Mouse (Mus musculus) macrophage (primary cell): Measurements from ENCODE around the gene G430095P16Rik. TPM values are rescaled to one million over a fixed set of nuclear protein-coding genes. Genes with fewer than 3 reads are reported as not detected.

Experiments used
- H3K27ac ChIP-seq: fragments of 350-480 bp; formaldehyde crosslinking; 2 replicates; pipeline ENCODE4 v1.9.0; 2021
- H3K36me3 ChIP-seq: fragments of 350-480 bp; formaldehyde crosslinking; 2 replicates; pipeline ENCODE4 v1.9.0; 2021; ENCODE audit errors: inconsistent target
- H3K4me3 ChIP-seq: fragments of 350-480 bp; formaldehyde crosslinking; 2 replicates; pipeline ENCODE4 v1.9.0; 2021; ENCODE audit errors: inconsistent target
- H3K79me2 ChIP-seq: fragments of 350-480 bp; formaldehyde crosslinking; 2 replicates; pipeline ENCODE4 v1.9.0; 2021; ENCODE audit errors: inconsistent target
- WGBS: methylation state at CpG from one replicate; pipeline ENCODE4 v1.1.7; 2026; ENCODE audit warnings: inconsistent platforms; ENCODE audit not compliant: missing documents; 5-methylcytosine and 5-hydroxymethylcytosine counted together
- polyA plus RNA-seq: library from polyadenylated mRNA; stranded (reverse); fragments of 250-400 nt; gene quantifications from 3 replicates; pipeline ENCODE4 v1.2.4, GENCODE M21; 2018; ENCODE audit warnings: inconsistent platforms

The G430095P16Rik gene
- polyA plus RNA-seq, 1 experiment from 2014 or later: not detected

GRCm38 (mm10) chr8:84772628-84773027 lies 49.8 kb downstream of the G430095P16Rik start:
- H3K4me3 ChIP-seq: no peak overlapping the region
- H3K27ac ChIP-seq: no peak overlapping the region
- 26% methylated on average over 2 of the region's 3 CpGs for WGBS
- no peaks in the 10 kb centered on the region for H3K79me2 ChIP-seq
- H3K36me3 ChIP-seq: no peaks in the 10 kb centered on the region

GRCm38 (mm10) chr8:84773304-84773703 lies 50.5 kb downstream of the G430095P16Rik start:
- H3K36me3 ChIP-seq: no peaks in the 10 kb centered on the region
- no peaks in the 10 kb centered on the region for H3K79me2 ChIP-seq
- H3K4me3 ChIP-seq: no peak overlapping the region
- WGBS: 64% methylated on average over 9 of the region's 9 CpGs
- H3K27ac ChIP-seq: no peak overlapping the region

DNA sequence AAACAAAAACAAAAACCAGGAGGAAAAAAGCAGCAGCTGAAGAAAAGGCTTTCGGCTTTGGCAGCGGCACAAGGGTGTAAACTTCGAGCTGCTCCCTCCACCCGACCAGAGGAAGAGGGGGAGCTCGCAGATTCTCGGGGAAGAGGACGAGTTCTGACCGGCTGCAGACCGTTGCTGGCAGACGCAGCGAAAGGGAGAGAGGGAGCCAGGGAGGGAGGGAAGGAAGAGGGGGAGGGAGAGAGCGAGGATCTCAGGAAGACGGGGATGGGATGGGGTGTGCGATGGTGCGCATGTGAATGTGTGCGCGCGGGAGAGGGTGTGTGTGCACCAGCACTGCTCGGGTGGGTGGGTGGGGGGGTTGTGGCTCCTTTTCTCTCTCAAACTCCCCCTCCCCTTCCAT lies 51.0 kb downstream of the G430095P16Rik start:
- no peaks in the 10 kb centered on the region for H3K79me2 ChIP-seq
- WGBS: 10% methylated on average over 14 of the region's 19 CpGs
- no peak overlapping the region for H3K4me3 ChIP-seq
- H3K36me3 ChIP-seq: no peaks in the 10 kb centered on the region
- no peak overlapping the region for H3K27ac ChIP-seq

- Histone ChIP-seq H3K27ac (no peak overlapping the region), H3K79me2 (no peaks in the 10 kb centered on the region), H3K36me3 (no peaks in the 10 kb centered on the region), H3K4me3 (no peak overlapping the region)
- WGBS: 41% methylated on average over 9 of the region's 10 CpGs
These were observed 51.7 kb downstream of the G430095P16Rik start for GRCm38 (mm10) chr8:84774473-84774911.

DNA sequence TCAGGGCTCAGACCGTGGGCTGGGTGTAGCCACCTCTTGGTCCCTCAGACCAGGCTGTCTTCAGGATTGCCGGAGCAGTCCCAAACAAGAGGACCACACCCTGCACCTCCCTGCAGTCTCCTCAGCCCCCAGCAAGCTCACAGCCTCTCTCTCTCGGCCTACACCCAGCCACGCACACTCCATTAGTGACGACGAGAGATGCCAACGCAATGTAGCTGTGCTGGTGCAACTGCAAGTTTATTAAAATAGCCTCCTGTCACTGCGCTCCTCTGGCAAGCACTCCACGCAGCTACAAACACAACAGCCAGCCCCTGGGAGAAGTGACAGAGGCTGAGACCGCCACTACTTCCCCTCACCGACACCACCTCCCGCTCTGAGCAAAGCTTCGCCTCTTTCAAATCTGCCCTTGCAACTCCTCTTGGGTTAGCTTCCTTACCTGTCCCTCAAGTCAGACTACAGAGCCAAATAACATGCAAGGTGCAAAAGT lies 52.3 kb downstream of the G430095P16Rik start:
- no peaks in the 10 kb centered on the region for H3K36me3 ChIP-seq
- H3K79me2 ChIP-seq: no peaks in the 10 kb centered on the region
- no peak overlapping the region for H3K4me3 ChIP-seq
- no peak overlapping the region for H3K27ac ChIP-seq
- 25% methylated on average over 13 of the region's 13 CpGs for WGBS

GRCm38 (mm10) chr8:84775621-84776113 lies 52.9 kb downstream of the G430095P16Rik start:
- 65% methylated on average over 7 of the region's 7 CpGs for WGBS
- Histone ChIP-seq H3K79me2 (no peaks in the 10 kb centered on the region), H3K36me3 (no peaks in the 10 kb centered on the region), H3K27ac (no peak overlapping the region), H3K4me3 (no peak overlapping the region)

Other genes starting within 250 kb of the G430095P16Rik start
- 13.1 to 24.0 TPM (median 23.6 TPM) in 3 replicates for gene Ier2, start 60.2 kb upstream of the G430095P16Rik start, polyA plus RNA-seq
- 24.6 to 51.1 TPM (median 43.5 TPM) in 3 replicates for gene Trmt1, start 36.7 kb upstream of the G430095P16Rik start, polyA plus RNA-seq
- 42.2 to 61.4 TPM (median 49.6 TPM) in 3 replicates for gene Nacc1, start 35.1 kb upstream of the G430095P16Rik start, polyA plus RNA-seq
- 38.2 to 65.7 TPM (median 48.7 TPM) in 3 replicates for gene Lyl1, start 21.6 kb upstream of the G430095P16Rik start, polyA plus RNA-seq
- gene Nfix, start 77.3 kb downstream of the G430095P16Rik start, polyA plus RNA-seq: 3.6 to 6.9 TPM (median 4.3 TPM) in 3 replicates
- gene Dand5, start 99.8 kb downstream of the G430095P16Rik start, polyA plus RNA-seq: 1.2 to 3.3 TPM (median 2.9 TPM) in 3 replicates
- gene Gadd45gip1, start 108.5 kb downstream of the G430095P16Rik start, polyA plus RNA-seq: 5.8 to 13.9 TPM (median 8.6 TPM) in 3 replicates
- 49.2 to 87.2 TPM (median 79.3 TPM) in 3 replicates for gene Rad23a, start 117.7 kb downstream of the G430095P16Rik start, polyA plus RNA-seq
- 836 to 3,382 TPM (median 1,154 TPM) in 3 replicates for gene Calr, start 123.9 kb downstream of the G430095P16Rik start, polyA plus RNA-seq
- gene Farsa, start 134.0 kb downstream of the G430095P16Rik start, polyA plus RNA-seq: 24.5 to 43.1 TPM (median 29.5 TPM) in 3 replicates
- gene Syce2, start 149.1 kb downstream of the G430095P16Rik start, polyA plus RNA-seq: 7.0 to 30.9 TPM (median 18.1 TPM) in 3 replicates
- gene Gcdh, start 170.9 kb downstream of the G430095P16Rik start, polyA plus RNA-seq: 11.1 to 13.7 TPM (median 12.0 TPM) in 3 replicates
- gene Klf1, start 178.9 kb downstream of the G430095P16Rik start, polyA plus RNA-seq: 0.09 TPM in 1 of 3 replicates, not detected in the others
- 160 to 211 TPM (median 178 TPM) in 3 replicates for gene Dnase2a, start 185.6 kb downstream of the G430095P16Rik start, polyA plus RNA-seq
- gene Mast1, start 214.4 kb downstream of the G430095P16Rik start, polyA plus RNA-seq: 0.04 to 0.06 TPM in 2 of 3 replicates, not detected in the other
- not detected in 3 replicates for gene Rtbdn, start 224.0 kb downstream of the G430095P16Rik start, polyA plus RNA-seq
- not detected in 3 replicates for gene Gm49661, start 246.4 kb downstream of the G430095P16Rik start, polyA plus RNA-seq
- gene Prdx2, start 246.6 kb downstream of the G430095P16Rik start, polyA plus RNA-seq: 77.7 to 148 TPM (median 146 TPM) in 3 replicates
- gene Rnaseh2a, start 246.8 kb downstream of the G430095P16Rik start, polyA plus RNA-seq: 15.9 to 39.3 TPM (median 26.2 TPM) in 3 replicates